Mouse (Mus musculus): ENCODE results near the gene Kcnj3. TPM values are rescaled to one million over a fixed set of nuclear protein-coding genes. Genes with fewer than 3 reads are reported as not detected.
"Not testable (repeated sequence)": the region's sequence is repeated elsewhere in the genome, so short reads cannot be mapped to it uniquely, and the experiment has no call there.

The Kcnj3 gene
- 10 to 100 TPM; 59.5 to 61.6 TPM for total RNA-seq (2021)
- long read RNA-seq, experiment 1, transcript Kcnj3-203 (3 exons, 1,679 nt): major isoform, 9 of 32 reads
- long read RNA-seq, experiment 1, partial matches to known transcripts: 5 of 32 reads
- long read RNA-seq, experiment 1, other reads (novel, unspliced or antisense): 18 of 32 reads
- long read RNA-seq, experiment 2, partial matches to known transcripts: 1 of 12 reads
- long read RNA-seq, experiment 2, other reads (novel, unspliced or antisense): 11 of 12 reads

DNA sequence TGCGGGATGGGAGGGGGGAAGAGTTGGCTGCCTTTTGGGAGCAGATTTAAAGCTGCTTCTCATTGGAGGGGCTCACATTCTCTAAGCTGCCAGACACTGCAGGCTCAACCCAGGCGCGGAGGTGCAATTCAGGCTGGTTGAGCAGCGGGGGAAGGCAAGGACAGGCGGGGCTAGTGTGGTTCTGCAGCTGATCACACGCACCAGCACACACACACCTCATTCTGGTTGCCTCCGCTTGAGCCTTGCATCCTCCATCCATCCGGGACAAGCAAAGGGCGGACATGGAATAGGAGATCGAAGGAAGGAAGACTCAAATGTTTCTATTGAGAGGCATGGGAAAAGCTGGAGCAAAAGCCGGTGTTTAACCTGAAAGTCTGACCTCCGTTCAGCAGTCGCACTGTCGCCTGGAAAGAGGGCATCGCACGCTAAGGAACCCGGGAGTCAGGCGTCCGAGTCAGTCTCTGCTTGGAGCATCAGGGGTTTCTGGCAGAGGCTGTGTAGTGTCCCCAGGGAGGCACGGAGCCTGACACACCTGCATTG, at the start of gene Kcnj3:
Gene Kcnj3 (plus strand): TSS at position 250 of the 540 bp plus-strand sequence.
- peak; percentile 29 to 52 for DNase-seq

DNA sequence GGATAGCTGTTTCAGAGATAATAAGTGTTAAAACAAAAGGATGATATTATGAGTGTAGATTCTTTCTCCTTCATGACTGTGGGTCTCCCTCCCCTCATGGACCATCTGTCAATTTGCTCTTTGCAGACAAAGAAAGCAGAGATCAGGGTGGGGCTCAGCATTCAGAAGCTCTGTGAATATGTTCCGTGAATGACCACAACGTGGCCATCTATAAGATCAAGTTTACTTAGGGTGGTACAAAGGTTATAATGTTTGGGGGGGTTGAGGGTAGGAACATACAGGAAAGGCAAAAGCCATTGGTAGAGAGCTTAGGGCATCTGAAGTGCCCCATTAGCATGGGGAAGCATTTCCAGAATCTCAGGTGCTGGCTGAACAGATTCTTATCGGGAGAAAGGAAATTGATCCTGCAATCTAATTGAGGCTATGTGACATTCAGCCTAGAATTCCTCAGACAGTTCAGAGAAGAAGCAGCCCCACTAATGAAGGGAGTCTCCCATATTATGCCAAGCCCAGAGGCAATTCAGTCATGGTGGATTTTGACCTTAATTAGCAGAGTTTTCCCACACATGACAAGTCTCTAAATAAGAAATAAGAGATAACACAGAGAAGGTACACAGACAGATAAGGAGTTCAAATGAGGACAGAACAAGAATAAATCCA, 45.3 kb upstream of the Kcnj3 start:
- DNase-seq: no peak

DNA sequence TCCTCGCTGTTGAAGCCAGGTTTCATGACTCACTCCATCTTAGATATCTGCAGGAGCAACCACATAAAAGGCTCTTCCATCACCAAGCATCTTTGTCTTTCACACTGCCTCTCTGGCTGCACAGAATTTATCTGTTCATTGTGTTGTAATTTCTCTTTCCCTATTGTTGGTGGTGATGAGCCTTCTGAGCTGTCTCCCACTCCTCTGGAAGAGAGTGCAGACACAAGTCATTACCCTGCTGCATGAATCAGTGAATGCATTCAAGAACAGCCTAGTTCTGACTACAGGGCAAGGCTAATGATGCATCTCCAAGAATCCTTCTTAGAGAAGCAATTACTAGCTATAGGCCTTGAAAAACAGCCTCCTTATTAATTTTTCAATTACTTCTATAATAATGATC, 30.5 kb upstream of the Kcnj3 start:
- no peak for DNase-seq

DNA sequence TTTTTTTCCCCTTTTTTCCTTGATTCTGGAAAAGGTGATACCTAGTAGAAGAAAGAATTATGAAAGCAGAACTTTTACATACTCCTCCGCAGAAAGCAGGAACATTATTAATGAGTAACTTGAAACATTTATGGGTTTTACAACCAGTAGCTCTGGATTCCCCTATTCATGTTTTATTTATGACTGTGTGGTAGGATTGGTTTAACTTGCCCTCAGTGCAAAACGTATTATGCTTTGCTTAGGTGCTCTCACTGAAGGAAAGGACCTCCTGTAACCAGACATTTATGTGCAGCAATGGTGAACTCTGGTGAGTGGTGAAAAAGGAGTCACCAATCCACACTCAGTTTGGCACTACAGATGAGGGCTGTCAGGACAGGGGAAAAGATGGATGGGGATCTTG, 8.1 kb upstream of the Kcnj3 start:
- no peak for DNase-seq

DNA sequence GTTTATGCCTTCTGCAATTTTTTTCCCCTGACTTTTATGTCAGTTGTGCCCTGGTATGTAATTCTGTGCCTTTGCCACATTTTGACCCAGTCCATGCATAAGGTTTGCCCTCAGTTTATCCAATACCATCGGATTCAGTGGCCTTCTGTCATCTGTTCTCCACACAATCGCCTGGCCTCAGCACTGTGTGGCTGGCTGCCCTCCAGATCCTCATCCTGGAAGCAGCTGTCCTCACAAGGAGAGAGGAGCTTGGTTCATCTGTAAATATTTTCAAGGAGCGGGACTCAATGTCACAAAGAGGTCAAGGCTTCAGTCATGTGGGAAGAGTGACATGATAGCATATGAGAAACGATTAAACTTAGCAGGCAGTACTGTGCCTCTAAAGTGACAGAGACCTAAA, 3.7 kb upstream of the Kcnj3 start:
- peak; percentile 55 to 67 for DNase-seq

DNA sequence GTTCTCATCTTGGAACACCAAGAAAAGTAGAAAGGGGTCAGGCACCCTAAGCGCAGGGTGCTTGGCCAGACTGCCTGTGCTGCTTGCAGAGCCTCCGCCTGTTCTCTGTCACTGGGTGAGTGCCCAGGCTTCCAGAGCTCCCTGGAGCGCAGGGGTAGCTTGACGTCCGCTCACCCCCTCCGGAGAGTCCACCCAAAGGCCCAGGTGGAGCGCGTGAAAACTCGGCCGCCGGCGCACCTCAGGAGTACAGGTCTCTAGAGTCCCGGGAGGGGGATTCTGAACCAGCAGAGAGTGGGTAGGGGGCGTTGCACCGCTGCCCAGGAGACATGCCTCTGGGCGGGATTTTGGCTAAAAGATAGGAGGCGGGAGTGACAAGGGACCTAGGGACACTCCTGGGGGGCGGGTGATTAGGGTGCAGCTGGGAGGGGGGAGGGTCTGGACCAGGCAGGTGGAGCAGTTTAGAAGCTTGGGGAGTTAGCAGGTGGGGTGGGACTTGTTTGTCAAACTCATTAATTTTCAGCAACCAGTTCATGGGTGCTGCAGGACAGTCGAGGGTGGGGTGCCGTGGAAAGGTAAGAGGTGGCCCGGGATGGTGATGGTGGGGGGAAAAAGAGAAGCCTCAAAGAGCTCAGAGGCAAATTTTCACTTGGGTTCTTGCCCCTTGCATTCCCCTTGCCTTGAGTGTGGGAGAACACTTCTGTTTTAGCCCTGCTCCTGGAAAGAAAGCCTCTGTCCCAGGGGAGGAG, 664 bp downstream of the Kcnj3 start:
- DNase-seq: peak; percentile 20 to 41

DNA sequence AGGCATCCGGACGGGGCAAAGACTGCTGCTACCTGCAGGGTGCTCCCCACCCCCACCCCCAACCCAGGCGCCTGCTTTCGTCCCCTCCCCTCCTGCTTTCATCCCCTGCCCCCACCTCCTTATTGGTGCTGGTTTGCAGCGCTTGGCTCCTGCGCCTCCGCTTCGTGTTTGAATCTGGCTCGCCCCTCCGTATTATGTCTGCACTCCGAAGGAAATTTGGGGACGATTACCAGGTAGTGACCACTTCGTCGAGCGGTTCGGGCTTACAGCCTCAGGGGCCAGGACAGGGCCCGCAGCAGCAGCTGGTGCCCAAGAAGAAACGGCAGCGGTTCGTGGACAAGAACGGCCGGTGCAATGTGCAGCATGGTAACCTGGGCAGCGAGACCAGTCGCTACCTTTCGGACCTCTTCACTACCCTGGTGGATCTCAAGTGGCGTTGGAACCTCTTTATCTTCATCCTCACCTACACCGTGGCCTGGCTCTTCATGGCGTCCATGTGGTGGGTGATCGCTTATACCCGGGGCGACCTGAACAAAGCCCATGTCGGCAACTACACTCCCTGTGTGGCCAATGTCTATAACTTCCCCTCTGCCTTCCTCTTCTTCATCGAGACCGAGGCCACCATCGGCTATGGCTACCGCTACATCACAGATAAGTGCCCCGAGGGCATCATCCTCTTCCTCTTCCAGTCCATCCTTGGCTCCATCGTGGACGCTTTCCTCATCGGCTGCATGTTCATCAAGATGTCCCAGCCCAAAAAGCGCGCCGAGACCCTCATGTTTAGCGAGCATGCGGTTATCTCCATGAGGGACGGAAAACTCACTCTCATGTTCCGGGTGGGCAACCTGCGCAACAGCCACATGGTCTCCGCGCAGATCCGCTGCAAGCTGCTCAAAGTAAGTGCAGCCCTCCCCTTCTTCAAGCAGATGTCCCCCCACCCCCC, 1.5 kb downstream of the Kcnj3 start:
- peak in 1 of 2 experiments; percentile 25 for DNase-seq

DNA sequence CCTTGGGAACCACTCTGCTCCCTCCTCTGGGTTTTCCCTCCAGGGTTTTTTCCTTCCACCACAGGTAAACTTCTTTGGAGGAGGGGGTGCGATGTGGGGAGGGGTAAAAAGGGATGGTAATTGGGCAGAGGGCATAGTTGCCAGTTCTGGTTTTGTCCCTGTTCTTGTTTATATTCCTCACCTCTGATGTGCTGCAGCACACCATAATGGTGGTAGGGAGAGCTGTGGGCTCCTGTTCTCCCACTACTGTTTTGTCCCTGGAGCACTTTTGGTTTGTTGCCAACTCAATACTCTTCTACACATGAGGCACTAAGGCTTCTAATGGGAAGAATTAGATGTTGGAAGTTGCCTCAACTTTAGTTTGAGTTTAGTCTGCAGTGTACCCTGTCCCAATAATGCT, 2.2 kb downstream of the Kcnj3 start:
- no peak for DNase-seq

DNA sequence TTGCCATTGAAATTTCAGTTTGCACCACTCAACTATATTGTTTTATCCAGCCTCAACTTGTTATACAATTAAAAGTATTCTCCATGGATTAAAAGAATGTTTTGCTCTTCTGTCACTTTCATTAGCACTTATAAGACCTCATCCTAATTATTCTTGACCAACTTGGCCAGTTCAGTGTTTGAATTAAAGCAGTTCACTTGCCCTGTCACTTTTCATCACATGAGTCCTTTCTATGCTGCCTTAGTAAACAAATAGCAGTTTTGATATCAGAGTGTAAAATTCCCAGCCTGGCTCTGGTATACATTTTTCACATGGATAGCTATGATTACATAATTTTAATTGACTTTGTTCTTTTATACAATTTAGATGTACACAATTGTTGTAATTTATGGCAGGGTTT, 3.4 kb downstream of the Kcnj3 start:
- no peak for DNase-seq

DNA sequence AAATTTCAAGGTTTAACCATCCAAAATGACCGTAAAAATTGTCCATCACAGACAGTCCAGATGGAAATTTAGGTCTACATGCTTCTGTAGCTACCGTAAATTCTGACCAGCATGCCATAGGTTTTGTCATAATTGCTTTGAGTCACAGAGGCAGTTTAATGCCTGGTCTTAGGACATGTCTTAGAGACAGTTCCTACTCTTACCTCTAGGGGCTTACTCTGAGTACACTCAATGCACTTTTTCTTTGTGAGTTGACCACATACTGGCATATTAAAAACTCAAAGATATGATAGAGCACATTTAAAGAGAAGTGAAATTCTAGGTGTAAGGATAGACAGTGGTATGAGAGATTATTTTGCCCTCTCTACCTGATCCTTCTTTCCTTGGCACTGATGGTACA, 6.2 kb downstream of the Kcnj3 start:
- DNase-seq: no peak

DNA sequence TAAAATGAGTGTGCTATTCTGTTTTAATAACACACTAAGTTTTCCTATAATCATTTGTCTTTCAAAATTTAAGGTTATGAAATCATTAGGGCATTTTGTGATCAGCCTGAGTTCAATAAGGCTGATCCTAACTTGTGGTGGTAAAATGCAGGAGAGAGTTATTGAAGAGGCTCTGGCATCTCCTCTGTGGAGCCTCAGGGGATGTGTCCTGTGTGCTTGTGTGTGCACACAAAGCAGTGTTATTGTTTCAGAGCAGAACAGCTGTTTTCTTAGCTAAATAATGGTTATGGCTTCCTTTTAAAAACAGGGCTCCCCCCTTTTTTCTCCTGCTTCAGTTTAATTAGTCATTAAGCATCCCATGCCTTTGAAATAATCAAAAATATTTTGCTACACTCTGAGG, 11.5 kb downstream of the Kcnj3 start:
- DNase-seq: no peak

DNA sequence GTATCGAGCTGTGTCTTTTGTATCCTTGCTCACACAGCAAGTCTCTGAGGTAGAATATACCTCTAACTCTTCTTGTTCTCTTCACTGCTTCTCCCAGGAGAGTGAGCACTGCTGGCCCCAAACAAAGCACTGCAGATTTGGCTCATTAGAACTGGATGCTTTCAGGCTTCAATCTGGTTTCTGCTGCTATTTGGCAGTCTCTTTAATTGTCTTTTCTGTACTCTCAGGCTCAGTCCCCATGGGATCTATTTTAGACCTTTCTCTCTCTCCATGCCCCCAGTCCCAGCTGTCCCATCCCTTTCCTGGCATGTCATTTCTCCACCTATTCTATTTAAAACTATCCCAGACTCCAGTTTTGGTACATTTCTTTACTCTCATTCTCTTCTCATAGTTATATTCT, 15.0 kb downstream of the Kcnj3 start:
- no peak for DNase-seq

DNA sequence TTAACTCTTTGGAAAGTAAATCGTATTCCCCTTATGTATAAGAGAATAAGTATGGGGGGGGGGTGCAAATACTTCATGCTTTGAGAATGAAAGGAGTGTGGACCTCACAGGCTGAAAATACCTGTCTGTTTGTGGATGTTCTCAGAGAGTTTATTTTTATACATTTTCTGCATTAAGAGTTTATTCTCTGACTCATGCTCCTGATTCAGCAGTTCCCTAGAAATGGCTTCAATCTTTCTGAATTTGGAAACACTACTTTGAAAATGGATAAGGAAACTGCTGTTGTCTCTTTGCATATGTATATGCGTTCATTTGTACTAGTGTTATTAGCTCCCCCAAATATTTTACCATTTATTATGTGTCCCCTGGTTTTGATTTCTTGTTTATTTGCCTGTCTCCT, 23.4 kb downstream of the Kcnj3 start:
- no peak for DNase-seq

DNA sequence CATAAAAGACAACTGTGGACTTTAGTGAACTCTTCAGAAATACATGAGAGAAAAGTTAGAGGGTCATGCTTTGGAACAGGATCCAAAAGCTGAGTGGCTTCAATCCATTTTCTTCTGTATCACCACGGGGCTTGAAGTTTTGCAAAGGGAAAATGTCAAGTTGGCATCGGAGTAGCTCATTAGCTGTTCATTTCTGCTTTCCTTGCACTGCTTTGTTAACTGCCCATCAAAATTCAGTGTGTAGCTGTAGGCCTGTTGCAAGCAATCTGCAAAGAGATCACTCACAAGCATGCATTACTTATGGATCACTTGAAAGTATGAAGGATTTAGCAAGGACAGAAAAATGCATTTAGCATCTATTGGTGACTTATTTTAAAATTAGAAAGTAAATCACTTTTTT, 33.4 kb downstream of the Kcnj3 start:
- no peak for DNase-seq

DNA sequence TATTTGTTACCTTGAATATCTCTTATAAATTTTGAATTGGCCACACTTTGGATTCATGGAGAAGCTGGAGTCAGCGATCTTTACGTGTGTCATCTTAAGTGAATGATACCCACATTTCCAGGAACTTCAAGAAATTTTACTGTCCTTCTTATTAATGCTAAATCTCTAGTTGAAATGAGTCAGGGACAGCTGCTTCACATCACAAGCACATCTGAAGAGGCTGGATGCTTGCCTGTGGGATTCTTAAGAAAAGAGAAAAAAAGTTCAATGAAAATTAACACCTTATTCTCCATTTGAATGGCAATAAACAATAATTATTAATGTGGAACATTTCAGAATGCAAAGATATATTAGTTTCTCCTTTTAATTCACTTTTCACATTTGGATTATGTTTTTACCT, 34.2 kb downstream of the Kcnj3 start:
- no peak for DNase-seq

DNA sequence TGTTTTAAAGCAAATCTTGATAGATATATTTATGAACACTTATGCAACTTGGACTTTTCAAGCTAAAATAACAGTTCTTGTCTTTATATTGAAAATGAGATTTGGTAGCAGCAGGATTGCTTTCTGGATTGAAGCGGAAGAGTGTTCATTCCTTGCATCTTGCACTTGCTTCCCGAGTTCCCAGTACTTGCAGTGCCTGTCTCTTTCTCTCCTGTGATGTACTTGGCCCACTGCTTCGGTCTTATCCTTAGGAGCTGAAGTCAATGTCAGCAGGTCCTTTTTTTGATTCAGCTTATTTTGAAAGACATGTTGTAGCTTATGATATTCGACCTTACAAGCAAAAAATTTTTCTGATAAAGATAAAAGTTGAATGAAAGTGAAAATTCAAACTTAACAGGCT, 43.7 kb downstream of the Kcnj3 start:
- peak; percentile 12 to 19 for DNase-seq

DNA sequence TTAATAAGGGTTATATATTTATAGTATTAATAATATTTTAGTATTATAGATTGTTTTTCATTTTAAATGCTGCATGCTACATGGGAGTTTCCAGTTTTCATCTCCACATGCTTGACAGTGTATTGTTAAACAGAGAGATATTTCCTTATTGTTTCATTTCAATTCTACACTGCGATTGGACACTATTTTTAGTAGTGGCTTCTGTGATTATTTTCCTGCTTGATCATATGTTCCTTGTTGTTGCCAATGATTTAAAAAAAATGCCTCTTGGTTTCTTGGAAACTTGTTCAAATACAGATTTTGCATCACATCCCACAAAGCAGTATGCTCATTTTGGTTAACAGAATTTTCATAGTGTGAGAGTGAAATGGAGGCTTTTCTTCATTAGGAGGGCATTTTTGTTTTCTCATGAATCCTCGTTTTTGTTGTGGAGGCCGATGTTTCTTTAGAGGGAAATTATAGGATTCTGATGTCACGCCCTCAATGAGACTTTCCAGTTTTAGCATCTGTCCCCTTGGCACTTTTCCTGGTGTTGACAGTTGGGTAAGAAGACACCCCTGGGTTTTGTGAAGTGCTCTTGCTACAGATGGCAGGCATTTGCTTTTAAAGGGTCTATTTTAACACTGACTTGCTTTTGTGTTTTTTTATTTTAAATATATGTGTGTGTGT, 44.3 kb downstream of the Kcnj3 start:
- DNase-seq: peak; percentile 68 to 71

DNA sequence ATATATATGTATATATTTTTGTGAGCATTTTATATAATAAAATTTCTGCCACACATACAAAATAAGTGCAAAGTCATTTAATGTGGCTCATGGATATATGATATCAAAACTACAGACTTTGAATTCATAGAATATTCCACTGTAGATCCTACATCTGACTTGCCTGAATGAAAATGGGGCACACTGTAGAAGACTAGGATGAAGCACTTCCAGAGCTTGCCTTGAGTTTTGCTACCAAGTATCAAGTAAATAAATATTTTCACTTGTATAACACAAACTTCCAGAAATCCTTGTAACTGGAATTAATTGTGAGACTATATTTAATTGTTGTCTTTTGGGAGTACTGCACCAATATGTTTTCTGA, 44.8 kb downstream of the Kcnj3 start:
- no peak for DNase-seq

DNA sequence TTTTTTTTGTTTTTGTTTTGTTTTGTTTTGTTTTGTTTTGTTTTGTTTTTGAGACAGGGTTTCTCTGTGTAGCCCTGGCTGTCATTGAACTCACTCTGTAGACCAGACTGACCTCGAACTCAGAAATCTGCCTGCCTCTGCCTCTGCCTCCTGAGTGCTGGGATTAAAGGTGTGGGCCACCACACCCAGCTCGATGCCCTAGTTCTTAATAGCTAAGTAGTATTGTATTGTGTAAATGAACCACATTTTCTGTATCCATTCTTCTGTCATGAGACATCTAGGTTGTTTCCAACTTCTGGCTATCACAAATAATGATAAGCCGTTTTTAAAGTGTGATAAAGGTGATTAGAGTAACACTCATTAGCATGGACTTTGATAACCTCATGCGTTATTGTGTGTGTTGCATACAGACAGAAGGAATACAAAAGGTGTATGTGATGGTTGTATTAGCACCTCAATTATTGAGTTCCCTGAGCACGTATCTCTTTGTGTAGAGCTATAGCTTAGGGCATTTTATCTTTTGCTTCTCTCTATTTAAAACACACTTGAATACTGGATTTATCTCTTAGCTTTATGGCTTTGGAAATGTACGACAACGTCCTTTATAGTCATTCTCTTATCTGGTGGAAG, 49.8 kb downstream of the Kcnj3 start:
- not testable (repeated sequence) for DNase-seq

DNA sequence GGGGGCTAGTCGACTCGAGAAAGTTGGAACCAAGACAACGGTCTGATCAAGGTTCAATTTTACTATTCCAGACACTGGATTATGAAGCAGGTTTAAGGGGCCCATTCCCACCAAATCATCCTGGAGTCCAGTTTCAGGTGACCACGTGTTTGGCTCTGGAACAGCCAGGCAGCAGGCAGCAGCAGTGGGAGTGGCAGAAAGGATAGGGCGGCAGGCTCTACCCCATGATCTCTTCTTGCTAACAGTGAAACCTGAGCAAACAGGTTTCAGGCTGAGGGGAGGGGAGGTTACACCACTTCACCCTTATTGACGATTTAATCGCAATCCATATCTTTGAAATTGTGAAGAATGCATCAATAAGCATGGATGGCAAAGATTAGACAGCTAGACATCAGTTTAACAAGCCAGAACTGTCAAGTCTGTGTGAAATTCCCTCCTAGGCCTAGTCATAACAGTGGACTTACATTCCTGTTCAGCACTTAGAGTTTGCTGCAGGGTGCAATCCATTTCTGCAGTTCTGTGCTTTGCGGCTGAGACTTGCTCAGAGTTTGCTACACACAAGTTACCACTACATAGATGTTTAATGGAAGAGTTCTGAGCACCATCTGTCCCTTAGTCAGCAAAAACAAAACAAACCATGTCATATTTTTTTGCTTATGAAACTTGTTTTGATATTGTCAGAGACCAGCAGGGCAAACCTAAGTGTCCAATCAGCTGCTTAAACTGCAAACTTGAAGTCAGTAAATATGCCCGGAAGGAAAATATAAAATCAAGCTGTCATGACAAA, 67.8 kb downstream of the Kcnj3 start:
- DNase-seq: no peak
